Mouse (Mus musculus) naive thymus-derived CD4-positive, alpha-beta T cell, adult 2 months (primary cell): ENCODE data around the gene Rbm17.

ENCODE experiments used
- DNase-seq: peaks from one replicate; pipeline ENCODE4 v3.0.0-alpha.2; 2011; ENCODE audit warnings: low read depth

Gene Rbm17

DNA sequence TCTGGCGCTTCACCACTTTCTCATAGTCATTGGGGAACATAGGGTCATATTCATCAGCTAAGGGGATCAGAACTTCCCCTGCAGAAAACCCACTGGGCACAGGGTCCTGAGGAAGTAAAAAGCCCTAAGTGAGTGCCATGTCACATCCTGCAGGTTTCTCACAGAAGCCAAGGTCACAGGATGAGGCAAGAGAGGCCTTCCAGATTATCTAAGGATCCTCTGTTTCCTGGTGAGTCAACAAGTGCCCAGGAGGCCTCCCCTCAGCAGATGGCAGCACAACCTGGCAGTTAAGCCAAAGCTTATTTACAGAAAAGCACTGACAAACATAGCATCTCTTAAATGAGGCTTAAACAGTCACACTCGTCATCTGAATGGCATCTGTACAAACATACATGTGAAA is 7.3 kb downstream of the Rbm17 start:
- no peak for DNase-seq

GRCm38 (mm10) chr2:11587996-11588395 is 16.0 kb downstream of the Rbm17 start:
- DNase-seq: peak; percentile 26

GRCm38 (mm10) chr2:11579399-11579798 is 24.6 kb downstream of the Rbm17 start:
- no peak for DNase-seq

GRCm38 (mm10) chr2:11578187-11578586 is 25.8 kb downstream of the Rbm17 start:
- no peak for DNase-seq

- no peak for DNase-seq
These were observed 30.3 kb downstream of the Rbm17 start for GRCm38 (mm10) chr2:11573684-11574083.

GRCm38 (mm10) chr2:11571004-11571535 is 32.9 kb downstream of the Rbm17 start:
- DNase-seq: no peak

DNA sequence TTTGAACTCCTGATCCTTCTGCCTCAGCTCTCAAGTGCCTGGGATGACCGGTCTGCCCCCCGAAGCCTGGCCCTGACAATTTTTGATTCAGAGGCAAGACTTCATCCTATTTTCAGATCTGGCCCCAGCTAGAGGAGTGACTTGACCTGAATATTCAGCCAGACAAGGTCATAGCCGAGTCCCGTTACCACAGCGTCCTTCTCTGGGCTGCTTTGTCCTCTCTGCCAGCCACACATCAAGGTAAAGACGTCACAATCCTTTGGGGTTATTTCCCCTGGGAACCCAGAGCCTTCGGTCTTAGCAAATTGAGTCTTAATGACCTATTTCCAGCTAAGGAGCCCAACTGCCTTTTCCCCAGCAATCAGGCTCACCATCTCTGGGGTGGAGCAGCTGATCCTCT is 35.5 kb downstream of the Rbm17 start:
- DNase-seq: no peak

DNA sequence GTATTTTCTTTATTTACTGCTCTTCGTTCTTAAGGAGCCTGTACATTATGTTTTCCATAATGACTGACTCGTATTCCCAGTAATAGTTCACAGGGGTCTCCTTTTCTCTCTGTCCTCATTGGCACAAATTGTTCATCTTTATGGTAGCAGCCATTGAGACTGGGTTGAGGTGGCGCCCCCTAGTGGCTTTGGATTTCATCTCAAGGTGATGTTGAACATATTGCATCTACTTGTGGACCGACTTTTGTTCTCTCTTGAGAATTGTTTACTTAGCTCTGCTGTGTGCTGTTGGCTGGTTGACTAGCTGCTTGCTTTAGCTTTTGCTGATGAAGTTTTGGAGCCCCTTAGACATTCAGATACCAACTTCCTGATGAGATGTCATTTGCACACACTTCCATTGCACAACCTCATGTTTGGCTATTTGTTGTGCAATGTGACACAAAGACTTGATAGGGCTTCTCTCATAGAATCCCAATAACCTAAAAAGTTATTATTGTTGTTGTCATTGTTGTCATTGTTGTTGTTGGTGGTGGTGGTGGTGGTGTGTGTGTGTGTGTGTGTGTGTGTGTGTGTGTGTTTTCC is 36.1 kb downstream of the Rbm17 start:
- DNase-seq: peak; percentile 86

GRCm38 (mm10) chr2:11566898-11567297 is 37.1 kb downstream of the Rbm17 start:
- DNase-seq: no peak

DNA sequence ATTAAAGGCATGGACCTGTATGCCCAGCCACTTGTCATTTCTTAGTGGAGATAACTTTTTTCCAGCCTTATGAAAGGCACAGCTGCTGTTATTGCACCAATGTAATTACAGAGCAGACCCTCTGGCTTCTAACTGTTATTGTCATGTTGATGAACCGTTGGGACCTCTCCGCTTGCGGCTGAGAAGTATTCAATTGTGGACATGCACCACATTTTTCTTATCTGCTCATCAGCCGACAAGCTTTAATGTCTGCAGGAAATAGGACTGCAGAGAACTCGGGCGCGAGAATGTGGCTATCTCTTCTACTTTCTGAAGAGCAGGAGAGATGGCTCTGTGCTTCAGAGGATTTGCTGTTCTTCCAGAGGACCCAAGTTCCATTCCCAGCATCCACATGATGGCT is 37.7 kb downstream of the Rbm17 start:
- no peak for DNase-seq

GRCm38 (mm10) chr2:11564768-11565167 is 39.2 kb downstream of the Rbm17 start:
- no peak for DNase-seq

DNA sequence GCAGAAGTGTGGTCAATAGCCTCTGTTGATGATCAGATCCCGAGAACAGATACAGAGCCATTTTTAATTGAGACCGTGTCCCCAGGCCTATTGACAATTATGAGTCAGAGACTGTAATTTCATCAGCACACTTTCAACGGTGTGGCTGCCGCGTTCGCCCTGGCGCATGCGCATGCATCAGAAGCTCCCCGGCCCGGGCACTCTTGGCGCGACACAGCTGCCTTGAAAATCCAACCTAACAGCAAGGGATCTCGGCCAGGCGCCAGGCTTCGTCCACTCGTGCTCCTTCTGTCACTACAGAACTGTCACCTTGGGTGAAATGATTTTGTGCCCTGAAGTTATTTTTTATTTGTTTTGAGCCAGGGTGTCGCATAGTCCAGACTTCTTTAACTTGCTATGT is 40.7 kb downstream of the Rbm17 start:
- no peak for DNase-seq

GRCm38 (mm10) chr2:11558654-11559053 is 45.3 kb downstream of the Rbm17 start:
- DNase-seq: no peak

- DNase-seq: no peak
These were observed 46.7 kb downstream of the Rbm17 start for GRCm38 (mm10) chr2:11557244-11557643.

DNA sequence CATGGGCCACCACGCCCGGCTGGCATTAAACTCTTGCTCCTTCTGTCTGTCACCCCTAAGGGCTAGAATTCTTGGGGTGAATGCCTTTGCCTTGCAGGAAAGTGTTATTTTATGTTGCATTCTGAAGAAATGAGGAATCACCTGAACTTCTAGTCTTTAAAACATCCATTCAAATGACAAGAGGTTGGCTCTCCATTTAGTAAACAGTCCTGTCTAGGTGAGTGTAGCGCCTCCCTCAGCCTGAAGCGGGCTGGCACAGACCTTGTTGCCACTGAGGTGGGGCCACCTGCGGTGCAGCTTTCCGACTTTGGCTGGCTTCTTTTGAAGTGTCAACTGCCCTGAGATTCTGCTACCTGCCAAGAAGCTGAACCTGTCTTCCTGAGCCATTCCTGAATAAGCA is 48.6 kb downstream of the Rbm17 start:
- no peak for DNase-seq

GRCm38 (mm10) chr2:11553471-11554400 is 50.2 kb downstream of the Rbm17 start, which contains the start of gene Pfkfb3:
TSS of gene Pfkfb3 (minus strand) at chr2:11554077.
- DNase-seq: peak; percentile 89

DNA sequence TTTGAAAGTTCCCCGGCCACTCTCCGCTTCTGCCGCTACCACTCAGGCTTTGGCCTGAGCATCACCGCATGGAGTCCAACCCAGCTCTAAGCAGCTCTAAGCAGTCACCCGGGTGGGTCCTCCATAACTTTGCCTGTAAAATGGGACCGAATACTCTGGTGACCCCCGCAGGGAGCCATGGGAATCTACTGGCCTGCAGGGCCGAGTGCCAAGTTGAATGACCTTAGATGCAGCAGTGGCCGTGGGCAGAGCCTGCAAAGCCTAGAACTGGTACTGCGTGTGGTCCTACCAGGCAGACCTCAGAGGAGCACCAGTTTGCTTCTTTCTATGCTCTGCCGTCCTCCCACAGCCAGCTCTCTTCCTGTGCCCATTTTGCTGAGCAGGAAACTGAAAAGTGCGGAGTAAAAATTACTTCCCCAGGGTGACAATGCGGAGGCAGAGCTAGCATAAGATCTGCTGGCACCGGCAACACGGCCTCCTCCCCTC is 50.9 kb downstream of the Rbm17 start:
- DNase-seq: peak; percentile 72

- DNase-seq: peak; percentile 48
These were observed 51.6 kb downstream of the Rbm17 start for GRCm38 (mm10) chr2:11552297-11552821.

DNA sequence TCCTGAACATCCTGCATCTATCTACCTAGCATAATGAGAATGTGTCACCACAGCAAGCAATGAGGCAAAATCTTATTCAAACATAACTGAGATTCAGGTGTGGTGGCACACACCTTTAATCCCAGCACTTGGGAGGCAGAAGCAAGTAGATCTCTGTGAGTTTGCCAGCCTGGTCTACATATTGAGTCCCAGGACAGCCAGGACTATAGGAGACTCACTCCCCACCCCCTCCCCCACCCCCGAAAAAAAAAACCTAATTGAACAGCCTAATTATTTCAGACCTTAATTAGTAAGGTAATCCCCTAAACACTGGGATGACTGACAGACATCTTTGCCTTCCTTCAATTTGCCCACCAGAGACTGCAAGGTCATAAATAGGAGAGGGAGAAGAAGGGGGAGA is 52.2 kb downstream of the Rbm17 start:
- no peak for DNase-seq

- peak; percentile 57 for DNase-seq
These were observed 55.4 kb downstream of the Rbm17 start for GRCm38 (mm10) chr2:11548508-11548907.

- peak; percentile 70 for DNase-seq
These were observed 56.3 kb downstream of the Rbm17 start for GRCm38 (mm10) chr2:11547609-11548008.

GRCm38 (mm10) chr2:11546091-11546490 is 57.9 kb downstream of the Rbm17 start:
- no peak for DNase-seq

GRCm38 (mm10) chr2:11545380-11545779 is 58.6 kb downstream of the Rbm17 start:
- DNase-seq: no peak
